Mouse (Mus musculus) ES-Bruce4 (cell line): ENCODE measurements at regions not wholly inside any gene's neighbourhood (a gene's known extent, or its start where the extent isn't known, plus 50 kb on each side); places are given as distances from the start of the nearest gene placed in this dataset.

Experiments
- CTCF ChIP-seq: IDR thresholded peaks from one replicate; pipeline ENCODE4 v1.8.1; 2011; ENCODE audit warnings: low read depth, low read length
- EP300 ChIP-seq: IDR thresholded peaks from 2 replicates; pipeline ENCODE4 v1.6.1; 2011; ENCODE audit warnings: low read depth, low read length; ENCODE audit not compliant: insufficient read depth

- TF ChIP-seq CTCF (no peak), EP300 (no peak)
Observed at GRCm38 (mm10) chr3:37786792-37787191, 62.5 kb upstream of the Gm5148 start.
